Mouse (Mus musculus) ovary, postnatal 36 days (tissue): ENCODE results near the gene Drd1.

Source experiments
- DNase-seq: peaks from one replicate; pipeline ENCODE4 v3.0.0; 2022; ENCODE audit warnings: low spot score, mixed read lengths

The Drd1 gene

DNA sequence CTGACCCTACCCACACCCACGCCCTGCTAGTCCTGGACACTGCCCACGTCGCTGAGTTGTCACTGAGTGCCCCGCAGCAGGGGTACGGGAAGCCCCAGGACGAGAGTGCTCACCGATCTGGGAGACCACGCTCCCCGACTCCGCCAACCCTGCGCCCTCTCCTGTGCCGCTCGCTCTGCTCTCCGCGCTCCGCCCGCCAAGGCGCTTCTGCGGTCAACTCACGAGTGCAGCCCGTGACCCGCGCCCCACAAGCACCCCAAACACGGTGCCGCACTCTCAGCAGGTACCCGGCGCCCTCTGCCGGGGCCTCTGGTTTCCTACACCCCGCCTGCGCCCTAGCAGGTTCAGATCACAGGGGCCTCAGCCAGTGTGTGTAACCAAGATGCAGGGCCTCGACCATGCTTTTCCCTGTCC, at the start of gene Drd1:
TSS of gene Drd1 (minus strand) at position 258 of the 414 bp plus-strand sequence.
- DNase-seq: peak; percentile 67

DNA sequence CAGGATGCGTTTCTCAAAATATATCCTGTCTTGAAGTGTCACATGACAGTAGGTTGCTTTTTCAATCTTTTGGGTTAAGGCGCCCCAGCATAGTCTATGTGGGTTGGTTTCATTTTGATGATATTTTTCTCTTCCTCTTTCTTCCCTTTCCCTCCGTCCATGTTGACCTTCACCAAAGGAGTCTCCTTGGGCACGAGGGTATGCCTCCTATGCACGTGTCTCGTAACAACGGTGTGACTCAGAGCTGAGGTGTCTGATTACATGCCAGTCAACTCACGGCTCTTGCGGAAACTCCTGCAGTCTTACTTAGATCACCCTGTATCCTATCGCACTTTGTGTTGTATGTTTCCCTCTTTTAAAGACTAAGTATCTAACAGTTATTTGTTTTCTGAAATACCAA, 48.4 kb upstream of the Drd1 start:
- no peak for DNase-seq

DNA sequence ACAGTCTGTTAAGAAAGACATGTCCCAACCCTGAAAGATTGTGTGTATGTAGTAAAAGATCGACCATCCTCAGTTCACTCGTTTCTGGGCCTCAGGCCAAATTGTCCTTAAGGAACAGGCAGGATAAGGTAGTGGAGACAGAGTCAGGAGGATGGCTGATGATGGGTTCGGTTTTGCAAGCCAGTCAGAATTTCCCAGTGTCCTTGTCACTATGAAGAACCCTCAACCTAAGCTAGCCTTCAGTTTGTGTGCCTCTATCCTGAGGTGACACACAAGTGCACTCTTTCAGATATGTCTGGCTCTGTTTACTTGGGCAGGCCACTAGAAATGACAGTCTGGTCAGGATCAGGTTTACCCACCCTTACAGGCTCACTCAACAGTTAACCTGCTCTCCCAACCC, 47.8 kb upstream of the Drd1 start:
- no peak for DNase-seq

DNA sequence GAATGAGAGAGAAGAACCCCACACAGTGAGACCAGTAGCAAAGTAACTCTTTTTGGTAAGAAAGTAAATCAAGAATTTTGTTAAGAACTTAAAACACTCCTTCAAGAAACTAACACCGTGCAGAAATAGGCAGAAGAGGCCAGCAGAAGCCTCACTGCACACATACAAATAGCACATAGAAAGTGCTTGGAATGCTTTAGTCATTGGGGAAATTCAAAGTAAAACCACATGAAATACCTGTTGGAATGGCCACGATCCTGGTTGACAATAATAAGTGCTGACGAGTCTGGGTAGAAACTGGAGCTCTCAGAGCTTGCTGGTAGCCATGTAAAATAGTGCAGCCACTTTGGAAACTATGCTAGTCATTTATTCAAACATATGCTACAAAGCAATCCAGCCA, 46.6 kb upstream of the Drd1 start:
- DNase-seq: no peak

DNA sequence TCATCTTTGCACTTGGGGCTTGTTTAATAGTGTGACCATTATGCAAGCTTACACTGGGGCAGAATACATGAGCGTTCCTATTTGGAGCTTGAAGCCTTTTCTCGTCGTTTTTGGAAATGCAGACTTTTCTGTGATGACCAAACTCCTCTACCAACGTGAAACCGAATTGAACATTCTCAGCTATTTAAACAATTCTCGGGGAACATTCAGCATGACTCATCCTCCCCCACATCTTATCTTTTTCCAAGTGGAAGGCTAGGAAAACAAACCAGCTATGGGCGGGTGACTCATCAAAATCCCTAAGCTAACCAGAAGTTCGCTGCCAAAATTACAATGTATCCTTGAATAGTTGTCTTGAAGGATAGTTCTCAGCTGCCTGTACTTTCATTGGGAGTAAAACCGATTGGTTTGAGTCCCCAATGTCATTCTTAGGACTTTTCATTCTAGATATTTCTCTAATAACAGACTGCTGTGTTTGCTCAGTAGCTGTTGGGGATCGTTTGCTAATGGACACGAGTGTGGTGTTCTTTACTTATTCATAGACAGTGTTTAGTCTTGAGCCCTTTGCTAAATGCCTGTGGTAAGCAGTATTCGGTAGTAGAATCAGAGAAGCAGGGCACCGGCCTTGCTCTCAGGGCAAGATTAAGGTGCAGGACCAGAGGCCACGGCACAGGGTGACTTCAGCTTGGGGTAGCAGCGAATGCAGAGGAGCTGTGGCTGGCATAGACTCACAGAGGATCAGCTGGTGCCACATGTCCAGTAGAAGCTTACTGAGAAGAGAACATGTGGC, 45.7 kb upstream of the Drd1 start:
- DNase-seq: no peak

DNA sequence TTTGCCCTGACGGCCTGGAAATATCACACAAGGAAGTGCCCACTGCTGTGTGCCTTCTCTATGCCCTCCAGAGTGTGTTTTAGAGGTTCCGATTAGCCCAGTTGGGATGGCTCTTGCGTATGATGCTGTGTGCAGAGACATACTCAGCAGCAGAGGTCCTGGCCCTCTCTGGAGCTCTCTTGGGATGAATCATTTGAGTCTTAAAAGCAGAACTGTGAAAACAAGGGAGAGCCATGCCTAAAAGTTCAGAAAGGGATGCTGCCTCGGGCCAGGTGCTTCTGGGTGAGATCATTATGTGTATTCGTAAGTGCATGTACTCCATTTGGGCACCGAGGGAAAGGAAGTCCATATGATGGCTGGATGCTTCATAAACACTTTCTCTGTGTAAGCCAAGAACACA, 42.3 kb upstream of the Drd1 start:
- DNase-seq: no peak

DNA sequence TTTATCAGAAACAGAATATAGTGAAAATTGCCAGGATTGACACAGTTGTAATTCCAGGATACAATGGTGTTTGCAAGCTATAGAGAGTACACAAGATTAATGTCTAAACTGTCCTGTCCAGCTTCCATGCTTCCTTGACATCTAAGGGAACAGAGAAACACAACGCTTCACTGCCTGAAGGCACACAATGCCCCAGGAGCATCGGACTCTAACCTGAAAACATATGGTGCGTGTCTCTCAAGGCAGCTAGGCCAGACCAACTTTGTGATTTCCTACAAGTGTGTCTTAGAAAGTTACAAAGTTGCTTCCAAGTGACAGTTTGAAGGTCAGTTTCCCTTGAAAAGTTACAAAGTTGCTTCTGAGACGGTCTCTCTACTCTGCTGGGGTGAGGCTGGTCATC, 41.7 kb upstream of the Drd1 start:
- DNase-seq: no peak

DNA sequence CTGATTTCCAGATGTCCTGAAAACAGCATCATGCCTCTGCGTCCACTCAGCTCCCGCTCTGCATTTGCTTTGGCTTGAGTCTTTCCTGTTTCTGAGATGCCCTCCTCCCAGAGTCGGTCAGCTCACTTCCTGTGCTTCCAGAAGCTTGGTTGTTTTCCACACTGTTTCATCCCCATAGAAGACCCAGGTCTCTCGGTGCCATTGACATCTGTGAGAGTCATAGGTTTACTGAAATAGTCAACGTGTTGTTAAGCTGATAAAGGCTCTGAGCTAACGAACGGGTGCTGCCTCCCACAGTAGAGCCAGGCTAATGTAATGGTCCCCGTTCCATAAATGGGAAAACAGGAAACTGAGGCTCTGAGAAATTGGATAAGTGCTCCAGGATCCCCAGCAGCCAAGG, 40.2 kb upstream of the Drd1 start:
- DNase-seq: no peak

DNA sequence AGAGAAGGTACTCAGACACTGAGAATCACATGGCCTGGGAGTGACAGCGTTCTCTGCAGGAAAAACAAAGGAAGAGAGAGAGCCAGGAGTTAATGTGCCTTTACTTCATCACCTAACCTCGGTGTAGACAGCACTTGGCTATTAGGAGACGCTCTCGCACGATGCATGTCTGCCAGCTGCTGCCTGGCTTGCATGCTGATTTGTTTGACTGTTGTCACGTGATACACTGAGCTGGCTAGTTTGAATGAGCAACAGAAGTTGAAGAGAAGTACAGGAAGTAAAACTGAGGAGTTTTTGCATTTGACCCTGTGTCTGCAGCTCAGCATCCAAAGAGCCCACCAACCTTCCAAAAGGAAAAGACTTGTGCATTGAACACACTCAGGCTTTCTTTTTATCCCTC, 39.5 kb upstream of the Drd1 start:
- DNase-seq: no peak

DNA sequence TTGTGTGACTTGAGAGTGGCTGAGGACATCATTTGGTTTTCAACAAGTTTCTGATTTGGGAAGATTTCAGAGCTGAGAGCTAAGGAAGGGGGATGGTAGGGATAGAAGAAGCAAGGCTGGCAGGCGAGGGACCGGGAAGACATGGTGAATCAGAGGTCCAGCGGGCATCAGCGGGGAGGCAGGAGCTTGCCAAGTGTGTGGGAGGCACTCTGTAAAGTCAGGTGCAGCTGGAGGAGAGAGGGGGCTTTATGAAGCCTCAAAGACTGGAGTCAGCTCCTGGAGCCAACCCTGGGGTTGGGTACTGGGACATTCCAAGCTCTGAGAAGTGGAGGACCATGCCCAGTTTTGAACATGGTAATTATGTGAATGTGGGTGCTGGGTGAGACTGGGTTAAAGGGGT, 38.8 kb upstream of the Drd1 start:
- DNase-seq: no peak

DNA sequence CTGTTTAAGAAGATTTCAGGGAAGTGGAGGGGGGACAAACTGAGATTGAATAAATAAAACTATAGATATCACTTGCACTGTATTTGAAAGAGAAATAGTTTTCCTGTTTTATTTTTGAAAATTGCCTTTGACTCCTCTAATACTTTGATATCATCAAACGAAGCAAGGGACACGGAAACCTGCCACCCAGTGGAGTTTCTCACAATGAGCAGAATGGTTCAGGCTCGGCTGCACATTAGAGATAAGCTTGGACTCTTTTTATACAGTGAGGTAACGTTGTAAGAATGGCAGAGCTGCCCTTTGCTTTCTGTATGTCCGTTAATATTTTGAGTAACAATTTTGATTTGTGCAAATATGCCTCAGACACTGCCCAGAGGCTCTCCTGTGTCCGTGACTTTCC, 36.2 kb upstream of the Drd1 start:
- DNase-seq: no peak

DNA sequence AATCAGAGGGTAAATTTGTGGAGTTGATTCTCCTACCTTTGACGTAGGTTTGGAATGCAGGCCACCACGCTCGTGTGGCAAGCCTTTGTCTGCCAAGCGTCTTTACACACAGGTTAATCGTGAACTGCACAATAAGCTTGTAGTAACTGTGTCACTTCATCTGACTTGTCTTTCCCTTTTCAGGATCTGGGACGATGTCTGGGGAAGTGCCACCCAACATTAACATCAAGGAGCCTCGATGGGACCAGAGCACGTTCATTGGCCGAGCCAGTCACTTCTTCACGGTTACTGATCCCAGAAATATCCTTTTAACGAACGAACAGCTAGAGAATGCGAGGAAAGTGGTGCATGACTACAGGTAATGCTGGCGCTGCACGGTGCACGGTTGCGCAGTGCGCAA, 29.8 kb upstream of the Drd1 start:
- DNase-seq: no peak

DNA sequence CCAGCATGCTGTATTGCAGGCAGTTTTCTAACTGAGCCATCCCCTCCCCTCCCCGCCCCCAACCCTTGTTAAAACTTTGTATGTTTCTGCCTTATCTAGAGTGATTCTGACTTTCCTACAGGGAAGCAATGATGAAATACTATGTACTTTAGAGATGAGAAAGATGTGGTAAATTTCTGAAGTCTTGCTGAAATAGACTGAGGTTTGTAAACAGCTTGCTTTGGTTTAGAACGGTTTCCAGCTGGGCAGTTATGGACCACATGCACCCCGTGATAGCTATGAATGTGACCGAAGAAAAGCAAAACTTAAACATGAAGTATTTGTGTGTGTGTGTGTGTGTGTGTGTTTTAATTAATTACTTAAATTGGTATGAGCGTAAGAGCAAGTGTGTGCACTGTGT, 29.3 kb upstream of the Drd1 start:
- DNase-seq: no peak

DNA sequence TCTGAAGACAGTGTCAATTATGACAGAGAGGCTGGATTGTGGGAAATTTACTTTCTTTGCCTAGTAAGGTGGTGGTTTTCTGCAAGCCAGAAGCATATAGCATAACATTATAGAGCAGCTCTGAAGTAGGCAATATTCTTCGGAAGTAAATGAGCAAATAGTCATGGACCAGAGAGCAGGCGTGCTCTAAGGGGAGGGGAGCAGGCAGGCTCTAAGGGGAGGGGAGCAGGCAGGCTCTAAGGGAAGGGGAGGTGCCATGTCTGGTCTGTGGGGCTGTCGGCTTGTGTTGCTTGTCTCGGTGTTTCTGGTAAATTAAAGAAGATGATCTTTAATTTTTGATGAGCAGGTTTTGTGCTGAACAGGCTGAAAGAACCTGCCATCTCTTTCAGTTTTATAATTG, 28.7 kb upstream of the Drd1 start:
- no peak for DNase-seq

DNA sequence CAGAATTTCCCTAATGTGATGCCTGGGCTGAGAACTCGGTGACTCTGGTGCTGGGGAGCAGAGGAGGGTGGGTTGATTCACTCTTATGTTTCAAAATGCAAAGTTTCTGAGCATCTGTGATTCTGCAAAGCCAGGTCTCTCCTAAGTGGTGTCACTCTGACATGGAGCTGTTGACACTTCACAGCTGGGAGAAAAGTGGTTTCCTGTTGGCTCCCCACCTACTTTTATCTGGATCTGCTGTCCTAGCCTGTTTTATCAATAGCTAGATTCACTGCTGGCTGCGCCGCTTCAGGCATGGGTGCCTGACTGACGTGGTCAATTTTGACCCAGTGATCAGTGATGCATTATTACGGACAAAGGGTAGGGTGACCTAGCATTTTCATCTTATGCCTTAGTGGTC, 27.4 kb upstream of the Drd1 start:
- no peak for DNase-seq

DNA sequence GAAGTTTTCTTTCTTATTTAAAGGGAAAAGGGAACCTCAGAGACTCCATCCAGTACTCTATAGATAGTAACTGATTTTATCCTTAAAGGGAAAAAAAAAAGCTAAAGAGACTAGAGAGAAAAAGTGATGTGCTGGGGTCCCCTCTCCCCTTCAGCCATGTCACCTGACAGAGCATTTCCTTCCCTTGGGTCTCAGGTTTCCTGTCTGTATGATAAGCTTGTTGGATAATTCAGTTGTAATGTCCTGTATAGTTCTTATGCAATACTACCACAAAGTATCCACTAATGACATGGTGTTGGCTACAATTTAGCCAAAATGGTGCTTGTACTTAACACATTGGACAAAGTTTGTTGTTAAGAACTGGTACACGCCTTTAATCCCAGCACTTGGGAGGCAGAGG, 25.3 kb upstream of the Drd1 start:
- DNase-seq: no peak

DNA sequence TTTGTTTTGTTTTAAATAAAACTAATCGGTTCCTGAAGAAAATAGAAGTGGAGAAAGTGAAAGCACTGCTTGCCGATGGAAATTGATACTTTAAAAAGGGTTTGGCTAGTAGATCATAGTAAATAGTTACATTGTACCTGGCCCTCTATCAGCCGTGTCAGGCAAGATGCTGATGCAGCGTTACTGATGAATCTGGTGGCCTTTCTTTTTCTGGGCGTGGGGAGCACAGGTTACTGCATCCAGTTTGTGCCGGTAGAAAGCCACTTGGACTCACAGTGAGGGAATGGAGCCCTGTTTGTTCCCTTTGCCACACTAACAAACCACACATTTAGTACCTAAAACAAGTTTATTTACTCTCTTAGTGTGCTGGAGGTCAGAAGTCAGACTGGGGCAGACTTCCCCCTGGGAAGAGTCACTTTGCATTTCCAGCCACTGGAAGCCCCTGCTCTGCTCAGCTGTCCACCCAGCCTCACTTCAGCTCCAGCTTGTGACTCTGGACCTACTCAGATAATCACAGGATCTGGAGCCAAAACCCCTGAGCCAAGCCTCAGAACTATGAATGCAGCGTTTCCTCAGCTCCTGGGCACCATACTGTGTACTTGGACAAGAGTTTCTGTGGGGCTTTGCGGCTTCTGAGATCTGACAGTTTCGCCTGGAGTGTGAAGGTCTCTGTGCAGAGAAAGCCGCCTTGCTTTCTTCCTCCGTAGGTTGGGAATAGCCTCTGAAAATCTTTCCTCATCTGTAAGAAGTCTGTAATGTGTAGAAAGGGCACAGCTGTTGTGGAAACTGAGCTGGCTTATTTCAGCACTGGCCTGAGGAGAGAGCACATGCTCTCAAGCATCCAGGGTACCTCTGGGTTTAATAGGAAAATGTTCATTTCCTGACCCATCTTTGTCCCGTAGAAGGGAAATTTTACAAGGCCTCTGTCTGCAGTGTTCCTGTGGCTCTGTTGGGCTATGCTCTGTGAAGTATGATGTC, 24.6 kb upstream of the Drd1 start:
- DNase-seq: no peak

DNA sequence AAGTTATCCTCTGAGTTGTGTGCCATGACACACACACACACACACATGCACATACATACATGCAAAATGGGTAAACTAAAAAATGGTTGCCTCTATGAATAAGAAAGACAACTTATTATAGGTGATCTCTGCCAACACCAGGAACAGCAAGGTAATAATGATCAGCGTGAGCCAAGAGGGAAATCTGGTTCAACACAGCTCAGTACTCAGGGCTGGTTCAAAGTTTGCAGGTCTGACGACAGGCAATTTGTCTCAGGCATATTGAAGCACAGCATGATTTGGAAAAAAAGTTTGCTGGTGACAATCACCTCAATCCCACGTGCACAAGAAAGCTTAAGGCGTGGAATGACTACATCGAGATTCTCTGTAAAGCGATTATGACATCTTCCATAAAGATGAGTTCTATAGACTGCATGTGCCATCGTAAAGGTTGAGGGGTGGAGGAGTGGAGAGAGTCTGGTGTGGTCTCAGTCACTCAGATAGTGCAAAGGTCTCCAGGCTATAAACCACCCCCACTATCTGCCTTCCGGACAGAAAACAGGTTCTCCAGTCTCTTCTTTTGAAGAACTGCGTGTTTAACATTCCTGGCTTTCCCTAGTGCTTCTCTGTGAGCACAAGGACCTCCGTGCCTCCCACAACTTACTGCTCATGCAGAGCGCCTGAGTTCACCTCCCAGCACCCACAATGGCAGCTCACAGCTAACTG, 22.1 kb upstream of the Drd1 start:
- no peak for DNase-seq

DNA sequence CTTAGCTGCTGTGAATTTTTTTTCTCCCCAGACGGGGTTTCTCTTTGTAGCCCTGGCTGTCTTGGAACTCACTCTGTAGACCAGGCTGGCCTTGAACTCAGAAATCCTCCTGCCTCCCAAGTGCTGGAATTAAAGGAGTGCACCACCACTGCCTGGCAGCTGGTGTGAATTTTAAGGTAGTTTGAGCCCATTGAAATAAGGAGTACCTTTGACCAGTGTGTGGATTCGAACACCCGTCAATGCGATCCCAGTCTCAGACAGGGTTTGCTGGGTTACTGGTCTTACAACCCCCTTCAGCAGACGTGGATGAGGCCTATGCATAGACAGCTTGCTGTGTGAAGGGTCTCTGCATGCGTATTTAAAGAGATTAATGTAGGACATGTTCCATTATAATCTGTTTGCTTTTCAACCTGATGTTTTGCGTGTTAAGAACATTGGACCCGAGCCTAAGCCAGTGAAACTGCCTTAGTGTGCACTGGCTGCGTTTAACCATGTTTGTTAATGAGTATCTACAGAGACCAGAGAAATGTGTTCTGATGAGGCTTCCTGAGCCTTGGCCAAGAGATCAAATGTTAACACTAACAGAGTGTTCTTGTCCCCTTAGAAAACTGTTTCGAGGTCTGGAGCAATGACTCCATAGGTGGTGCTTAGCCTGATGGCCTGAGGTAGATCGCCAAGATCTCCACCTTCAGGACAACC, 21.4 kb upstream of the Drd1 start:
- DNase-seq: no peak

DNA sequence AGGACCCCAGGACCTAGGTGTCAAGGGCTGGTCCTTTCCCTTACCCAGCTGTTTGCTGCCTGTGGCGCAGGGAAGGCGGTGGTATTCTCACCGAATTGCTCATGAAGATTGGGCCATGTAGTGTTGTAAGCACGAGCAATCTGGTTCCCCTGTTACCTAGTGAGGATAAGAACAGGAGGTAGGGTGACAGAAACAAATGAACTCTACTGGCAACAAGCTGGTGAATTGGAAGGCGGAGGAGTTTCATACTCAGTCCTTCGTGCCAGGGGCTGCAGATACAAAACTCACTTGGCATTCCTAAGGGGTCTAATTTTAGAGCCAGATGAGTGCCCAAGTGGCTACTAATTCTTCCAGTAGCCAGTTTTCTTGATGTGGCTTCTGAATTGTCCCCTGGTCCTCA, 20.5 kb upstream of the Drd1 start:
- no peak for DNase-seq

DNA sequence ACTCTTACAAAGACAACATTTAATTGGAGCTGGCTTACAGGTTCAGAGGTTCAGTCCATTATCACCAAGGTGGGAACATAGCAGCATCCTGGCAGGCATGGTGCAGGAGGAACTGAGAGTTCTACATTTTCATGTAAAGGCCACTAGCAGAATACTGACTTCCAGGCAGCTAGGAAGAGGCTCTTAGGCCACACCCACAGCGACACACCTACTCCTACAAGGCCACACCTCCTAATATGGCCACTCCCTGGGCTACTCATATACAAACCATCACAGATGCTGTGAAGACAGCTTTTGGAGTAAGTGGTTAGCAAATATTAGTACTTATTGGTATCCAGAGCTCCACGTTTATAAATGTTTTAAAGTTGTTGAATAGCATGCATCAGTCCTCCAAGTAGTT, 19.9 kb upstream of the Drd1 start:
- DNase-seq: no peak

DNA sequence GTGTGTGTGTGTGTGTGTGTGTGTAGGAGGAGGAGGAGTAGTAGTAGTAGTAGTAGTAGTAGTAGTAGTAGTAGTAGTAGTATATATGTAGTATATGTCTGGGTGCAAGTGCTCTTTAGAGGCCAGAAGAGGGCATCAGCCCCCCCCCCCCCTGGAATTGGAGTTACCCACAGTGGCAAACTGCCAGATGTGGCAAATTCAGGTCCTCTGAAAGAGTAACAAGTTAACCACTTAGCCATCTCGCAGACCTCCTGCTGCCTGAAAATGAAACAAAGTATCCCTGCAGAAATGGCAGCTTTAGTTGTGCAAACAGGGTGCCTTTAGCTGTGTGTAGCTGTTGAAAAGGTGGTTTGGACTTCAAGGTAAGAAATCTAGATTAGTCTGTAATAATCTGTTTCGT, 18.0 kb upstream of the Drd1 start:
- DNase-seq: no peak
